Mouse (Mus musculus) testis, adult 2 months (tissue): Measurements from ENCODE around the gene Nphs1.

Experiments used
- CTCF ChIP-seq: fragments of 200-500 bp; IDR thresholded peaks from 2 replicates; pipeline ENCODE4 v1.5.1; 2012; ENCODE audit warnings: low read depth, mild to moderate bottlenecking, inconsistent platforms, low read length, moderate library complexity; ENCODE audit not compliant: control insufficient read depth, insufficient read depth, insufficient replicate concordance
- POLR2A ChIP-seq: fragments of 200-500 bp; IDR thresholded peaks from 2 replicates; pipeline ENCODE4 v1.6.1; 2012; ENCODE audit warnings: low read depth, mild to moderate bottlenecking, inconsistent platforms, low read length, moderate library complexity; ENCODE audit not compliant: control insufficient read depth

- TF ChIP-seq CTCF = no peak
- TF ChIP-seq POLR2A = no peak
Measured at GRCm38 (mm10) chr7:30457629-30458330, at the start of gene Nphs1, which contains the start of gene Kirrel2.
